Mouse (Mus musculus): ENCODE data around the gene Htra1. TPM values are rescaled to one million over a fixed set of nuclear protein-coding genes. Genes with fewer than 3 reads are reported as not detected.

Htra1 gene
- polyA plus RNA-seq, 1 experiment: 33.2 TPM

- Histone ChIP-seq H3K4me3 (ENCODE audit: low read depth, low read length) (no peak overlapping the region), H3K4me1 (ENCODE audit: control insufficient read depth, insufficient read depth, low read length) (peaks cover 2% of the 10 kb centered on the region), H3K27ac (ENCODE audit: insufficient read depth, low read length) (peak overlapping the region; percentile 76), H3K27me3 (ENCODE audit: control insufficient read depth, insufficient read depth, low read length, poor library complexity, severe bottlenecking) (no peaks in the 10 kb centered on the region), H3K9me3 (replicated peaks; ENCODE audit: control insufficient read depth, insufficient read depth, low read length, poor library complexity, severe bottlenecking) (no peaks in the 10 kb centered on the region), H3K36me3 (ENCODE audit: control insufficient read depth, insufficient read depth, low read length, poor library complexity, severe bottlenecking) (no peaks in the 10 kb centered on the region), H3K9ac (ENCODE audit: low read depth, poor library complexity, severe bottlenecking) (no peak overlapping the region)
- TF ChIP-seq EP300 (IDR thresholded peaks at IDR 0.05; ENCODE audit: insufficient read depth, low read depth, low read length): no peak
- TF ChIP-seq POLR2A (IDR thresholded peaks at IDR 0.05; ENCODE audit: insufficient read depth, low read length): no peak
- TF ChIP-seq CTCF (IDR thresholded peaks at IDR 0.05; ENCODE audit: low read depth, low read length): no peak
Observed at GRCm38 (mm10) chr7:130951004-130951403, 15.1 kb downstream of the Htra1 start.

- Histone ChIP-seq H3K27ac (ENCODE audit: insufficient read depth, low read length) (no peak overlapping the region), H3K4me1 (ENCODE audit: control insufficient read depth, insufficient read depth, low read length) (no peaks in the 10 kb centered on the region), H3K9ac (ENCODE audit: low read depth, poor library complexity, severe bottlenecking) (no peak overlapping the region), H3K27me3 (ENCODE audit: control insufficient read depth, insufficient read depth, low read length, poor library complexity, severe bottlenecking) (no peaks in the 10 kb centered on the region), H3K4me3 (ENCODE audit: low read depth, low read length) (no peak overlapping the region), H3K36me3 (ENCODE audit: control insufficient read depth, insufficient read depth, low read length, poor library complexity, severe bottlenecking) (no peaks in the 10 kb centered on the region), H3K9me3 (replicated peaks; ENCODE audit: control insufficient read depth, insufficient read depth, low read length, poor library complexity, severe bottlenecking) (no peaks in the 10 kb centered on the region)
- TF ChIP-seq CTCF (IDR thresholded peaks at IDR 0.05; ENCODE audit: low read depth, low read length): no peak
- TF ChIP-seq EP300 (IDR thresholded peaks at IDR 0.05; ENCODE audit: insufficient read depth, low read depth, low read length): no peak
- TF ChIP-seq POLR2A (IDR thresholded peaks at IDR 0.05; ENCODE audit: insufficient read depth, low read length): no peak
Observed at GRCm38 (mm10) chr7:130953376-130953775, 17.5 kb downstream of the Htra1 start.

GRCm38 (mm10) chr7:130954177-130954601, 18.3 kb downstream of the Htra1 start:
- Histone ChIP-seq H3K4me1 (ENCODE audit: control insufficient read depth, insufficient read depth, low read length) (no peaks in the 10 kb centered on the region), H3K27ac (ENCODE audit: insufficient read depth, low read length) (no peak overlapping the region), H3K4me3 (ENCODE audit: low read depth, low read length) (no peak overlapping the region), H3K9ac (ENCODE audit: low read depth, poor library complexity, severe bottlenecking) (no peak overlapping the region), H3K36me3 (ENCODE audit: control insufficient read depth, insufficient read depth, low read length, poor library complexity, severe bottlenecking) (no peaks in the 10 kb centered on the region), H3K9me3 (replicated peaks; ENCODE audit: control insufficient read depth, insufficient read depth, low read length, poor library complexity, severe bottlenecking) (no peaks in the 10 kb centered on the region), H3K27me3 (ENCODE audit: control insufficient read depth, insufficient read depth, low read length, poor library complexity, severe bottlenecking) (no peaks in the 10 kb centered on the region)
- TF ChIP-seq POLR2A (IDR thresholded peaks at IDR 0.05; ENCODE audit: insufficient read depth, low read length): no peak
- no peak for TF ChIP-seq CTCF (IDR thresholded peaks at IDR 0.05; ENCODE audit: low read depth, low read length)
- TF ChIP-seq EP300 (IDR thresholded peaks at IDR 0.05; ENCODE audit: insufficient read depth, low read depth, low read length): no peak

GRCm38 (mm10) chr7:130958551-130958950, 22.6 kb downstream of the Htra1 start:
- no peak overlapping the region for H3K9ac ChIP-seq (ENCODE audit: low read depth, poor library complexity, severe bottlenecking)
- no peak overlapping the region for H3K27ac ChIP-seq (ENCODE audit: insufficient read depth, low read length)
- H3K36me3 ChIP-seq (ENCODE audit: control insufficient read depth, insufficient read depth, low read length, poor library complexity, severe bottlenecking): no peaks in the 10 kb centered on the region; the same call in 1 of the 2 replicates
- H3K4me3 ChIP-seq (ENCODE audit: low read depth, low read length): no peak overlapping the region
- H3K4me1 ChIP-seq (ENCODE audit: control insufficient read depth, insufficient read depth, low read length): no peaks in the 10 kb centered on the region
- no peaks in the 10 kb centered on the region for H3K9me3 ChIP-seq (replicated peaks; ENCODE audit: control insufficient read depth, insufficient read depth, low read length, poor library complexity, severe bottlenecking)
- H3K27me3 ChIP-seq (ENCODE audit: control insufficient read depth, insufficient read depth, low read length, poor library complexity, severe bottlenecking): no peaks in the 10 kb centered on the region
- no peak for TF ChIP-seq POLR2A (IDR thresholded peaks at IDR 0.05; ENCODE audit: insufficient read depth, low read length)

GRCm38 (mm10) chr7:130959868-130960267, 24.0 kb downstream of the Htra1 start:
- no peaks in the 10 kb centered on the region for H3K9me3 ChIP-seq (replicated peaks; ENCODE audit: control insufficient read depth, insufficient read depth, low read length, poor library complexity, severe bottlenecking)
- H3K27ac ChIP-seq (ENCODE audit: insufficient read depth, low read length): no peak overlapping the region
- no peaks in the 10 kb centered on the region for H3K4me1 ChIP-seq (ENCODE audit: control insufficient read depth, insufficient read depth, low read length)
- no peaks in the 10 kb centered on the region; the same call in 1 of the 2 replicates for H3K36me3 ChIP-seq (ENCODE audit: control insufficient read depth, insufficient read depth, low read length, poor library complexity, severe bottlenecking)
- TF ChIP-seq EP300 (IDR thresholded peaks at IDR 0.05; ENCODE audit: insufficient read depth, low read depth, low read length): no peak
- TF ChIP-seq POLR2A (IDR thresholded peaks at IDR 0.05; ENCODE audit: insufficient read depth, low read length): no peak
- TF ChIP-seq CTCF (IDR thresholded peaks at IDR 0.05; ENCODE audit: low read depth, low read length): no peak
- no peaks in the 10 kb centered on the region for H3K27me3 ChIP-seq (ENCODE audit: control insufficient read depth, insufficient read depth, low read length, poor library complexity, severe bottlenecking)
- H3K9ac ChIP-seq (ENCODE audit: low read depth, poor library complexity, severe bottlenecking): no peak overlapping the region
- no peak overlapping the region for H3K4me3 ChIP-seq (ENCODE audit: low read depth, low read length)

GRCm38 (mm10) chr7:130961429-130961828, 25.5 kb downstream of the Htra1 start:
- TF ChIP-seq EP300 (IDR thresholded peaks at IDR 0.05; ENCODE audit: insufficient read depth, low read depth, low read length): no peak
- no peak for TF ChIP-seq CTCF (IDR thresholded peaks at IDR 0.05; ENCODE audit: low read depth, low read length)
- no peak for TF ChIP-seq POLR2A (IDR thresholded peaks at IDR 0.05; ENCODE audit: insufficient read depth, low read length)
- Histone ChIP-seq H3K4me3 (ENCODE audit: low read depth, low read length) (no peak overlapping the region), H3K27me3 (ENCODE audit: control insufficient read depth, insufficient read depth, low read length, poor library complexity, severe bottlenecking) (no peaks in the 10 kb centered on the region)

More at GRCm38 (mm10) chr7:130961429-130961828, 25.5 kb downstream of the Htra1 start:
- Histone ChIP-seq H3K27ac (ENCODE audit: insufficient read depth, low read length) (no peak overlapping the region), H3K4me1 (ENCODE audit: control insufficient read depth, insufficient read depth, low read length) (peaks cover 4% of the 10 kb centered on the region), H3K9ac (ENCODE audit: low read depth, poor library complexity, severe bottlenecking) (no peak overlapping the region), H3K9me3 (replicated peaks; ENCODE audit: control insufficient read depth, insufficient read depth, low read length, poor library complexity, severe bottlenecking) (no peaks in the 10 kb centered on the region), H3K36me3 (ENCODE audit: control insufficient read depth, insufficient read depth, low read length, poor library complexity, severe bottlenecking) (no peaks in the 10 kb centered on the region; the same call in 1 of the 2 replicates)
